Mouse (Mus musculus) granulocyte monocyte progenitor cell, adult 5-6 weeks (primary cell): ENCODE results near the gene Plvap. TPM values are rescaled to one million over a fixed set of nuclear protein-coding genes. Genes with fewer than 3 reads are reported as not detected.

ENCODE experiments used
- ATAC-seq: replicated peaks from 2 replicates; pipeline ENCODE4 v1.8.0; 2016; ENCODE audit warnings: mild to moderate bottlenecking, moderate TSS enrichment, inconsistent platforms; ENCODE audit not compliant: poor library complexity, severe bottlenecking
- total RNA-seq, 2 experiments: library from RNA; stranded (forward) in 1 of 2; stranded (reverse) in 1 of 2; fragments of 200-712, 200-1000 nt in 1 of 2; fragments of >200 nt in 1 of 2; fragmentation: Nextera tagmentation in 1 of 2; gene quantifications; 2 replicates each; pipeline ENCODE4 v1.2.3; 2014 to 2017

The Plvap gene
- total RNA-seq, 2 experiments from 2014 or later: 0.10 TPM; not detected in 1

DNA sequence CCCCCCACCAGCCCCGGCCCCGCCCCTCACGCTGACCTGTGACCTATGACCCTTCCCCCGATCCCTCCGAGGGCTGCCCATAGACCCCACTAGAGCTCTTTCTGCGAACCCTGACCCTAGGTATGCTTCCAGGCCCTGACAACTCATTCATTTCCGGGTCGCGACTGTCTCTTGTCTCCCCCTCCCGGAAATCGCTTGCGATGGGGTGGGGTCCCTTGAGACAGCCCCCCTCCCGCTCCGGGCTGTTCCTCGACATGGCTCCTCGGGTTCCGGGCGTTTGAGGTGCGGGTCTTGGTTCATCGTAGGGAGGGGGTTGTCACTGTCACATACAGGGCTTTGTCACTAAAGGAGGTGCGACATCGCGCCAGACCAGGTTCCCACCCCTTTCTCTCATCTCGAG, 42.1 kb downstream of the Plvap start:
- ATAC-seq: no peak

DNA sequence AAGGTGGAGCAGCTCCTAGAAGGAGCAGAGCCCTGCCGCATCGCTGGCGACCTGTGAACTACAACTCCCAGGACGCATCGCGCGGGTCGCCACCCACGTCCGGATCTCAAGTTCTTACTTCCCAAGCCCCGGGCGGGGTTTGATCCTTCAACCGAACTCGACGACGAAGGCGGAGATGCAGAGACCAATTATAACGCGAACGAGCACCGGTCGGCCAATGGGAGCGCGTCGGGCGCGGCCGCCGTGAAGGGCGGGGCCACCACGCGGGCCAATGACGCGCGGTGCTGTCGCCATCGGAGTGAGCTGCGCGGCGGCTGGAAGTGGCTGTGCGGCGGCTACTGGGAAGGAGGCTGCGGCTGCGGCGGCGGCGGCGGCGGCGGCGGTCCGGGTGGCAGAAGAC, 42.6 kb downstream of the Plvap start, which contains the start of gene Dda1:
Dda1 (plus strand) TSS at position 284 of the 400 bp plus-strand sequence.
- peak; percentile 76 for ATAC-seq

DNA sequence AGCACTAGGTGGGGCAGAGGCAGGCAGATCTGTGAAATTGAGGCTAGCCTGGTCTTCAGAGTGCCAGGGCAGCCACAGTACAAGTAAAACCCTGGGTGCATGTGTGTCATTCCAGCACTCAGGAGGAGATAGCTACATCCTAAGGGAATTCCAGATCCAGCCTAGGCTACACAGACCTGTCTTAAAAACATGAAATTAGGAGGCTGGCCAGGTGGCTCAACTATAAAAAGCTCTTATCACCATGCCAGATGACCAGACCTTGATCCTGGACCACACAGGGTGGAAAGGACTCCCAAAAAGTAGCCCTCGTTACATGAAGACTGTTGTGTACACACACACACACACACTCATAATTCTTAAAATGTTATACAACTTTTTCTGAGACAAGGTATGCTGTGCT, 43.6 kb downstream of the Plvap start:
- no peak for ATAC-seq

DNA sequence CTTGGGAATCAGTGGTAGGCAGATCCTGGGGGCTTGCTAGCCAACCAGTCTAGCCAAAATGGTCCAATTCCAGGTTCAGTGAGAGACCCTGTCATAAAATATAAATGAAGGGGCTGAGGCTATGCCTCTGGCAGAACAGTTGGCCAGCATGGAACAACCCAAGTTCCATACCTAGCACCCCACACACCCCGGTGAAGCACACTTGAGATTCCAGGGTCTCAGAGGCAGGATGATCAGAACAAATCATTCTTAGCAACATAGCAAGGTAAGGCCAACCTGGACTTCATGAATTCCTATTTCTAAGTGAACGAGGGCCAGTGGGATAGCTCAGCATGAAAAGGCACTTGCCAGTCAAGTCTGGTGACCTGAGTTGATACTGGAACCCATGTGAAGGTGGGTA, 44.4 kb downstream of the Plvap start:
- ATAC-seq: no peak

DNA sequence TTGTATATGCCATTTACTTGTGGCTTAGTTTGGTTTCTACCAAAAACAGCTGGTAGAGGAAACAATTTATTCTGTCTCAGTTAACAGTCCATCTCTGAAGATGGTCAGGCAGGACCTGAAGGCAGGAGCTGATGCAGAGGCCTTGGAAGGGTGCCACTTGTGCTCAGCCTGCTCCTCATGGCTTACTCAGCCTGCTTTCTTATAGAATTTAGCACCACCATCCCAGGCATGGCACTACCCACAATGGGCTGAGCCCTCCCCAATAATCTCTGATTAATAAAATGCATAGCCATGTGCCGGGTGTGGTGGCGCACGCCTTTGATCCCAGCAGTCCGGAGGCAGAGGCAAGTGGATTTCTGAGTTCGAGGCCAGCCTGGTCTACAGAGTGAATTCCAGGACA, 45.4 kb downstream of the Plvap start:
- no peak for ATAC-seq

DNA sequence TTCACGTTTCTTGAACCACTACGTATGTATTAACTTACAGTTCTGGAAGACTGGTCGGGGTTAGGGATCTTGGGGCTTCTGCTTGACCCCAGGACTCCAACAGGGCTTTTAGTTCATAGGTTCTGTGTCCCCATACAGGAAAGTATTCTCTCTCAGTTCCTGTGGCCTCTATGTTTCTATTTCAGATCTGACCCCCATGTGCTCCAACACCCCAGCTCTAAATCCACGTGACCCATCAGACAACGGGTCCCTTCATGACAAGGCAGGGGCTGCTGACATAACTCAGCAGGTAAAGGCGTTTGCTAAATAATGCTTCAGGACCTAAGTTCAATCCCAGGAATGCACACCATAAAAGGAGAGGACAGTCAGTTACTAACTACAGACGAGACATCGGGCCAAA, 45.8 kb downstream of the Plvap start:
- no peak for ATAC-seq

DNA sequence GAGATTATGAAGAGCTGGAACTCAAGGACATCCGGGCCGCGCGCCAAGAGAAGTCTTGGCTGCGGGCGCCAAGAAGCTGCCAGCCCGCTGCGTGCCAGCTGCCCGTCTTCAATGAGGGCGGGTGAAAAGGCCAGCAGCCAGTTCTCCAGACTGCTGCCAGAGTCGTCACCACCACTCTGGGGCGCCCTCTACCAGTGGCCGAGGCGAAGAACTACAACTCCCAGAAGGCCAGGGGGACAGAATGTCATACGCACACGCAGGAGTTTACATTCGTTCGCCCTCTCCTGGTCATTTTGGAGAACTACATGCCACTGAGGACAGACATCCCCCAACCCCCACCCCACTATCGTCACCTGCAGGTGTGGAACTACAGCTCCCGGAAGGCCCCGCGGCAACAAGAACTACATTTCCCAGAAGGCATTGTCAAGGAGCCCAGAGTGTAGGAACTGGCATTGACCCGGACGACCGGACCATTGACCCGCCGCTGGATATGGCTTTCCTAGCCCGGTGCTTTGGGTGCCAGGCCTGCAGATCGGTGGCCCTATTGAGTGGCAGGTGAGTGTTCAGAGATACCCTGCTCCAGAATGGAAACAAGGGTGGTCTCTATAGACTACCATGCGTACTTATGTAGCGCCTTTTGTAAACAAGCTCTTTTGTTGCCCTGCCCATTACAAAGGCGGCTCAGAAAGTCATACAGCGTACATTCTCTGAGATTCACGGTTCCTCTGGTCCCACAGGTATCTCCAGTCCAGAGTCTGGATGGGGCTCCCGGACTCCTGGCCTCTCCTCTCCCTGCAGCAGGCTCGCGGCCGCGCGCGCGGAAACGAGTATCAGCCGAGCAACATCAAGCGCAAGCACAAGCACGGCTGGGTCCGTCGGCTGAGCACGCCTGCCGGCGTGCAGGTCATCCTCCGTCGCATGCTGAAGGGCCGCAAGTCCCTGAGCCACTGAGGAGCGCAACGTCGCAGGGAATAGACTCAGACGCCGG, 46.7 kb downstream of the Plvap start, which contains the start of gene Mrpl34:
Mrpl34 (plus strand) TSS at position 447 of the 988 bp plus-strand sequence.
- peak; percentile 74 for ATAC-seq

DNA sequence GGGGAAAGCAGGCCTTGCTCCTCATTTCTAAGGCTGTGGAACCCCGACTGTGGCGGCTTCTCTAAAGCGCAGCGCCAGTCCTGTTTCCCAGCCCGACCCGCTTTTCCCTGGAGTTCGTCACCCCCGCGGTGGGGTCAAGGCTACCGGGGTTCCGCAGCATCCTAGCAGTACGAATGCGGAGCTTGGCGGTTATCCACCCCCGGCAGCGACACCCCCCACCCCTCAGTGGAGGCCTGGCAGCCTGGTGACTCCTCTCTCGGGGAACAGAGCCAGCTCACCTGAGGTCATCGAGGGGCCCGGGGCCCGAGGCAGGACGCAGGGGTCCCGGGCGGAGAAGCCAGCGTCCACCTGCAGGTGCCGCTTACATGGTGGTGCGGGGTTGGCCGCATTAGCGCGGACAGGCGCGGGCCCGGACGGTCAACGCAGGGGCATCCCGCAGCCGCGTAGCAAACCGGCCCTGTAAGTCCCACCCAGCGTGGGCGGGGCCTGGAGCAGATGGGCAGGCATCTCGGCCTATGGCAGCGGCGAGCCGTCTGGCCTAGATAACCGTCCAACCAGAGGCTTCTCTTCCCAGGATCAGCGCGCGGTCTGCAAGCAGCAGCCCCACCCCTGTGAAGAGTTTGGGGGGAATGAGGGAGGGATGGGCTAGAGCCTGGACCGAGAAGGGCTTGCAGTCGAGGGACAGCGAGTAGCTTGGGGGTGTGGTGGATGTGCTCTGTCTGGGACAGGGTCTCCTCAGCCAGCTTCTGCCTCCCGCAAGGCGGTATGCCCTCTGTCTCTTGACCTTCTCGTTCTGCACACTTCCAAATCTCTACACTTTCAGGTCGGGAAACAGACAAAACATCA, 48.1 kb downstream of the Plvap start, which contains the start of gene Abhd8:
Abhd8 (minus strand) TSS at position 468 of the 846 bp plus-strand sequence.
- peak; percentile 74 for ATAC-seq

DNA sequence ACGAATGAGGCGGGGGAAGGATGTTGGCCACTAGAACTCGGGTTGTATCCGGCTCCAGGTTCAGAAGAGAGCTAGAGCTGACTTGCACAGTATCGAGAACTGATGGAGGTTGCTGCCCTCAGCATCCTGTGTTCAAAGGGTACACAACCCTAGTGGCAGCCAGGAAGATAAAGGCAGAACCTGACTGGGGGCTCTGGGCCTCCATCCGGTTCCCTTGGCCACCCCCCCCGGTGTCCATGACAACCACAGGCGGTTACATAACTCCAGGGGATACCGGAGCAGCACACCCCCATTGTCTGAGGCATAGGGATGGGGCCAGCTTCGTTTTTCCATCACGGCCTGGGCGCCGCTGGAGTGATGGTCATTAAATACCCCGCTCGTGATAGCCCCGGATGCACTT, 48.8 kb downstream of the Plvap start:
- peak; percentile 34 for ATAC-seq

DNA sequence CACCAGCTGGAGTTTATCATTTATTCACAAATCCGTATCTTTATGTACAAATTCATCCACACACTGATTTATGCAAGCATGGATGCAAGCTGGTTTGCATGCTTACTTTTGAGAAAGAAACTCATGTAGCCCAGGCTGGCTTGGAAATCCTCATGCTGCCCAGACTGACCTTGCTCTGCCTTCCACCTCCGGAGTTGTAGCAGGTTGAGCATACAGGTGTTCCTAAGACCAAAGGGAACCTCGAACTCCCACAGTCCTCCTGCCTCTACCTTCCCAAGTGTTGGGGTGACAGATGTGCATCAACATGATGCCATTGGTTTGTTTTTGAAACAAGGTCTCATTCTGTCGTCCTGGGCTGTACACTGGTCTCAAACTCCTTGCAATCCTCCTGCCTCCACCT, 49.4 kb downstream of the Plvap start:
- ATAC-seq: no peak

DNA sequence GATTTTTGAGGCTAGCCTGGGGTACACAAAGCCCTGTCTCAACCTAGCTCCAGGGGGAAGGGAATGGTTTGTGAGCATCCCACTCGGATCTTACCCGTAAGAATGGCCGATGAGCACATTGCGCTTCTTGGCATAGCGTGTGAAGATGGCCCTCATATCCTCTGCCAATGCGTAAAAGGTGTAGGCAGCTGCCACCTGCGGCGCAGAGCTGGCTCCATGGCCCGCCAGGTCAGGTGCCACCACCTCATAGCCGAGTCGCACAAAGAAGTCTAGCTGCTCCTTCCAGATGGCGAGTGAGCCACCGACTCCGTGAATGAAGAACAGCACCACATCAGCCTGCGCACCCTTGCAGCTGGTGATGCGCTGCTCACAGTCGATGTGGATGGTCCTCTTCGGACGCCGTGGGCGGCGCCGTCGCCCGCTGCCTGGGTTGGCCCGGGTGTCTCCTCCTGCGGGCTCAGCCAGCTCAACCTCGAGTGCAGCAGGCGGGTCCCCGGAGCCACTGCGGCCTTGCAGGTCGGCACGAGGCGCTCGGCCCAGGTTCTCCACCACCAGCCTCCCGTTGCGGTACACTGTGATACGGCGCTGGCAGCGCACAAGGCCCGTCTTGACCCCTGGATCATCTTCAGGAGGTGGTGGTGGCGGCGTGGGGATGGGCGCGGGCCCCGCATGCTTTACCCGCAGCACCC, 50.3 kb downstream of the Plvap start:
- ATAC-seq: no peak

DNA sequence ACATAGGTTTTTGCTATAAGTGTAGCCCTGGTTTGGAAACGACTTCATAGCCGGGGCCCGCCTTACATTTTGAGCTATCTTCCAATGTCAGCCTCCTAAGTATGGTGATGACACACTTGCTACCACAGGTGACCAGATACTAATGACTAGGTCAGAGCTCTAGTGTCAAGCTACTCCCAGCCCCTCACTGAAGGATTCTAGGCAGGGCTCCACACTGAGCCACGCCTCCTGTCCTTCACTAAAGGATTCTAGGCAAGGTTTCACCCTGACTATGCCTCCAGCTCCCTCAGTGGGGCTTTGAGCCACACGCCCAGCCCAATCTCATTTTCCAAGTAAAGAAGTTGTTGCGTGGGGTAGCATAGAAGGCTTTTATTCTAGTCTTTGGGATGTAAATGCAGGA, 50.8 kb downstream of the Plvap start:
- no peak for ATAC-seq

DNA sequence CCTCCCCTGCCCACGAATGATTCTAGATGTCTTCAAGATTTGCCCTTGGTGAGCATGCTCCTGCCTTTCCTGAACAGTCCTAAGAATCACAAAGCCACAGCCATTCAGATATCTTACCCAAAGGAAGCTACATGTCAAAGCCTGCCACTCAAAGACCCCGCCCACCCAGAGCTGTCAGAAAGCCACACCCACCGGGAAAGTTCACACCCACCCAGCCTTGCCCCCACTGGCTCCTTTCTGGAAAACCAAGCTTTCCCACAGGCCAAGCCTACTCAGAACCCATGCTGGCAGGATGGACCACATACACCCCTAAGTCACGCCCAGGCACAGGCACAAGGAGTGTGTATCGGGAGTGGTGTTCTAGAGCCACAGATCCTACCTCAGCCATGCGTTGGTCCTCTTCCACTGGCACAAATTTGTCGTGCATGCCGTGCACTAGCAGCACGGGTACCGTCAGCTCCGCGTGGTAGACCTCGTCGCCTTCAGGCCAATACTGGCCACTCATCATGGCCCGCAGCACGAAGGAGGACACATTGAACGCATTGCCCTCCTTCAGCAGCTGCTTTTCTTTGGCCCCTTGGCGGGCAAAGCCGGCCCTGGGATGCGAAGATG, 53.8 kb downstream of the Plvap start:
- ATAC-seq: no peak

DNA sequence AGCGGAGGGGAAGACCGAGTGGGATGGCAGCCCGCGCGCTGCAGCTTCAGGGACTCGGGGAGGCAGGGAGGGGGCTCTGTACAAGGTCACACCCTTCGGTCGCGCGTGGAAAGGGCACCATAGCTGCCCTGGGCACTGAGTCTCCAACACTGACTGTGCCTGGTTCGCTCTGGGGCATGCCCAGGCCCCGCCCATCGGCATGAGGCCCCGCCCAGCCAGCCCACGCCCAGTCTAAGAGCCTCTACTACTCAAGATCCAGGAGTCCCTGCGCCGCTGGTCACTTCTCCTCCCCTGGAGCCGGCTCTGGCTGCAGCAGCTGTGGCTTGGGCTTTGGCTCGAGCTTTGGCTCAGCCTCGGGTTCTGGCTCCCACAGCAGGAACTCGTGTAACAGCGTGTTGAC, 54.6 kb downstream of the Plvap start:
- ATAC-seq: no peak

DNA sequence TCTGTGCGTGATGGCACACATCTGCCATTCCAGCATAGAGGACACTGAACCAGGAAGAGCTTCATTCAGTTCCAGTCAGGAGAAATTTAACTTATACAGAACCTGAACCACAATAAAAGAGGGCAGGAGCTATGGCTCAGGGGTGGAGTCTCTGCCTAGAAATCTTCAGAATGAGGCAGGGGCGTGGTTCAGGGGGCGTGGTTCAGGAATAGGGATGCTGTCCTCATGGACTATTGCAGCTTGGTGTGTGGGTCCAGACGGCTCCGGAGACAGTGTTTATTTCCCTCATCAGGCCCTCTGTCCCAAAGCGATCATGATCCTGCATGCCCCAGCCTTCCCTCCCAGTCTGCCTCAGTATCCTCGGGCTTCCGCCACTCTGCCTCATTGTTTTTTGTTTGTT, 56.9 kb downstream of the Plvap start:
- no peak for ATAC-seq

DNA sequence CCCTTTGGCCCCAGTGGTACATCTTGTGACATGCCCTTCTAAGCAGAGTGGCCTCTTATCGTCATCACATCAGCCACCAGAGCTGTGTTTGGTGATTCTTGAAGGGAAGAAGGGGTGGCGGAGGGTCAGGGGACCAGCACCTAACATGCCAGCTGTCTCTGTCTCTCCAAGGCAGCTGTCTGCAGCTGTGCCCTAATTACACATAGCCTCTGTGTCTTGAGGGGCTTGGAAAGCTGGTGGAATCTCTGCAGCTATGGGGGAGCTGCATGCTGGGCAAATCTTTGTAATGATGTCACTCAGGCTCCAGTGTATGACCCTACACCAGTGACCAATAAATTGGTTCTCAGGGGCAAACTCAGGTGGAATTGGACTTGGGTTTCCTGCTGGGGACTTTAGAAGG, 58.9 kb downstream of the Plvap start:
- ATAC-seq: no peak

DNA sequence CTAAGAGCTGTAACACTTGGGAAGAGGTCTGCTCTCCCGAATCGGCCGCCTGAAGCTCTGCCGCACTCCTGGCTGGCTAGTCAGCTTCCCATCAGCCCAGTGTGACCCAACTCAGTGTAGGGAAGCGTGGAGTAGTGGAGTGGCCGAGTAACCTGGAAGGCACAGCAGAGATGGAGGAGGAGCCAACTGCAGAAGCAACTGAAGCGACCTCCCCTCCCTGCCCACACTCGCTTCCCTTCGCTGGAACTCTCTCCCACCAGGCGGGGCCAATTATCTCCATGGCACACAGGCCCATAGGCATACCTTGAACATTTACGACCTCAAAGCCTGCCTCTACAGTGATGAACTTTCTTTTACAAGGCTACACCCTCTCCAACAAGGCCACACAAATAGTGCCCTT, 59.8 kb downstream of the Plvap start:
- no peak for ATAC-seq

DNA sequence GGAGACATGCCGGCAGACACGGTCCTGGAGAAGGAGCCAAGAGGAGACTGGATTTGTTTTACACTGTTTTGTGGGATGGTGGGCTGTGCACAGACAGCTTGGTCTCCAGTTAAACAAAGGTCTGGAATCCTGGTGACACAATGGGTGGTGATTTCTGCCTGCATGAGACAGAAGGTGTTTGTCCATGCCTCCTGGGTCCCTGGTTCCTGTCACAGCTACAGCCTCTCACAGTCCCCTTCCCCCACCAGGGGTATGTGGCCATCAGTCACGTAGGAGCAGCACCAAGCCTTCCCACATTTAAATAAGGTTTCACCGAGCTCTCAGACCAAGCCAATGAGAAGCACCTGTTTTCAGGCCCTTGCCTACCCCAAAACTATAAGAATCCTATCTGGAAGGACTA, 60.2 kb downstream of the Plvap start:
- no peak for ATAC-seq
